Mouse (Mus musculus) intestine, embryonic 16.5 days (tissue): ENCODE data around the gene Acp6. TPM values are rescaled to one million over a fixed set of nuclear protein-coding genes. Genes with fewer than 3 reads are reported as not detected.
A peak's percentile ranks its signal among the peaks of the same experiment; 100 is the strongest.

Source experiments
- ATAC-seq: fragments of 200-750 bp; cut with Nextera tagmentation; 2 replicates; pipeline ENCODE4 v1.8.0; 2017; ENCODE audit warnings: moderate TSS enrichment, moderate library complexity
- H3K27ac ChIP-seq: fragments of 300-500 bp; sonication (generic); 2 replicates; pipeline ENCODE4 v1.5.1; 2014; ENCODE audit warnings: mild to moderate bottlenecking, low read length
- H3K27me3 ChIP-seq: fragments of 300-500 bp; sonication (generic); replicated peaks from 2 replicates; pipeline ENCODE4 v1.6.1; 2014; ENCODE audit warnings: low read length, control low read depth, mixed read lengths; ENCODE audit not compliant: control insufficient read depth, insufficient read depth
- H3K36me3 ChIP-seq: fragments of 300-500 bp; sonication (generic); 2 replicates; pipeline ENCODE4 v1.6.1; 2014; ENCODE audit warnings: low read length, control low read depth; ENCODE audit not compliant: control insufficient read depth, insufficient read depth
- H3K4me1 ChIP-seq: fragments of 300-500 bp; sonication (generic); 2 replicates; pipeline ENCODE4 v1.6.1; 2014; ENCODE audit warnings: low read length, control low read depth, mixed read lengths; ENCODE audit not compliant: control insufficient read depth, insufficient read depth
- H3K4me2 ChIP-seq: fragments of 300-500 bp; sonication (generic); 2 replicates; pipeline ENCODE4 v1.6.1; 2014; ENCODE audit warnings: low read depth, low read length, control low read depth
- H3K4me3 ChIP-seq: fragments of 300-500 bp; sonication (generic); 2 replicates; pipeline ENCODE4 v1.5.1; 2014; ENCODE audit warnings: mild to moderate bottlenecking, low read length
- H3K9ac ChIP-seq: fragments of 300-500 bp; sonication (generic); 2 replicates; pipeline ENCODE4 v1.6.1; 2014; ENCODE audit warnings: low read depth, low read length
- H3K9me3 ChIP-seq: fragments of 300-500 bp; sonication (generic); 2 replicates; pipeline ENCODE4 v1.6.1; 2016; ENCODE audit warnings: low read length, control low read depth; ENCODE audit not compliant: control insufficient read depth
- WGBS: fragments of 180-500 bp; shearing (Covaris S2); extraction: QIAGEN DNeasy Blood & Tissue Kit; methylation state at CpG from one replicate; pipeline ENCODE4 v1.1.7; 2014; 5-methylcytosine and 5-hydroxymethylcytosine counted together
- polyA plus RNA-seq: library from polyadenylated mRNA; unstranded; fragments of >200 nt; fragmentation: Nextera tagmentation; extraction: Ambion mirVana; gene quantifications from 2 replicates; pipeline ENCODE4 v1.2.1, GENCODE M21; 2015

Gene Acp6
- polyA plus RNA-seq, 1 experiment from 2014 or later: 60.3 TPM

DNA sequence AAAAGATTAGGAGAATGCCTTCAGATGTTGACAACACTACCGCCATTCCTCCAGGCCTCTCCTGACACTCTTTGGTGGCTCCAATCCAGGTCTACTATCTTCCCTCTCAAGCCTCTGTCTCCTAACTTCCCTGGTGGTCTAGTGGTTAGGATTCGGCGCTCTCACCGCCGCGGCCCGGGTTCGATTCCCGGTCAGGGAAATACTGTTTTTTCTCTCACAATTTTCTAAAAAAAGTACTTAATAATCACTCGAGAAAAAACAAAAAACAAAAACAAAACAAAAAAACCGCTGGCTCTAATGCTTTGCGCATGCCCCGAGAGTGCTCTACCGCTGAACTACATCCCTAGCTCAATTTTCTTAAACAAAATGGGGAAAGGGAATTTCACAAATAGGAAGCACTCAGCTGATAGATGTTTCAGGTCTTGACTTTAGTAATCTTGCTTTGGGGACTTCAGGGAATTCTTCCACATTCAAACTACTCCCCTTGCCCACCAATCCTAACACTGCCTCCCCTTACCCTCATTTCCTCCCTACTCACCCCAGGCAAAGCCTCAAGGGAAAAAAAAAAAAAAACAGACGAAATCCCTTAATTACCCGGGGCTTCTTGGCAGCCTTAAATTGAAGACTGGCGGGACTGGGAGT, 498 bp upstream of the Acp6 start:
- under 1% methylated on average over 17 of the region's 17 CpGs for WGBS
- Histone ChIP-seq H3K9ac (peak overlapping the region; percentile 92; the same call in 1 of the 2 replicates), H3K4me3 (peak overlapping the region; percentile 98), H3K4me1 (peaks cover 8% of the 10 kb centered on the region; the same call in 1 of the 2 replicates), H3K27me3 (no peaks in the 10 kb centered on the region), H3K9me3 (no peaks in the 10 kb centered on the region), H3K36me3 (no peaks in the 10 kb centered on the region), H3K27ac (peak overlapping the region; percentile 71), H3K4me2 (peak overlapping the region; percentile 77)
- ATAC-seq: peak; percentile 42

DNA sequence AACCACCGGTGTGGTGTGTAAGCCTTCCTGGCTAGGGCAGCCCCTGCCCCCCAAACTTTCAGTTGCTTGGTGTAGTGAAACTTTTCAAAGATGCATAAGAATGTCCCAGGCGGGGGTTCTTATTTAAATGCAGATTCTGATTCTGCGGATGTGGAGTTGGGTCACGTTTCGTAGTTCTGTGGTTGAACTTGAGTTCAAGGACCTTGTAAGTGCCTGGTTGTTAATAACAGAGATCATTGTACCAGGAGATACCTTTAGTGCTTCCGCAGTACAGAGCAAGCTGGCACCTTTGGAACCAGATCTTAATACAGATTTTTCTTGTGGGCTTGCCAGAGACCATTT, 903 bp downstream of the Acp6 start:
- H3K27me3 ChIP-seq: no peaks in the 10 kb centered on the region
- peaks cover 8% of the 10 kb centered on the region; the same call in 1 of the 2 replicates for H3K4me1 ChIP-seq
- H3K36me3 ChIP-seq: no peaks in the 10 kb centered on the region
- WGBS: 11% methylated on average over 6 of the region's 6 CpGs
- H3K4me2 ChIP-seq: peak overlapping the region; percentile 77
- H3K9ac ChIP-seq: peak overlapping the region; percentile 92
- peak overlapping the region; percentile 98 for H3K4me3 ChIP-seq
- ATAC-seq: no peak
- peak overlapping the region; percentile 92; the same call in 1 of the 2 replicates for H3K27ac ChIP-seq
- H3K9me3 ChIP-seq: no peaks in the 10 kb centered on the region

- Histone ChIP-seq H3K9me3 (no peaks in the 10 kb centered on the region), H3K4me2 (peak overlapping the region; percentile 77), H3K4me1 (peaks cover 8% of the 10 kb centered on the region; the same call in 1 of the 2 replicates), H3K27me3 (no peaks in the 10 kb centered on the region), H3K9ac (no peak overlapping the region), H3K36me3 (no peaks in the 10 kb centered on the region), H3K27ac (no peak overlapping the region), H3K4me3 (no peak overlapping the region)
- 76% methylated on average over 2 of the region's 2 CpGs for WGBS
- ATAC-seq: no peak
Observed at GRCm38 (mm10) chr3:97159986-97160385, 1.4 kb downstream of the Acp6 start.

- no peak overlapping the region for H3K27ac ChIP-seq
- H3K9me3 ChIP-seq: no peaks in the 10 kb centered on the region
- ATAC-seq: no peak
- 64% methylated on average over 10 of the region's 10 CpGs for WGBS
- peaks cover 8% of the 10 kb centered on the region; the same call in 1 of the 2 replicates for H3K4me1 ChIP-seq
- H3K27me3 ChIP-seq: no peaks in the 10 kb centered on the region
- H3K36me3 ChIP-seq: no peaks in the 10 kb centered on the region
- no peak overlapping the region for H3K4me3 ChIP-seq
- H3K4me2 ChIP-seq: 0 out of 2 replicates have a peak overlapping the region, but pooled peaks have one; percentile 77
- H3K9ac ChIP-seq: no peak overlapping the region
Observed at GRCm38 (mm10) chr3:97160908-97161307, 2.3 kb downstream of the Acp6 start.

GRCm38 (mm10) chr3:97161773-97162172, 3.2 kb downstream of the Acp6 start:
- H3K4me3 ChIP-seq: no peak overlapping the region
- H3K36me3 ChIP-seq: no peaks in the 10 kb centered on the region
- no peak overlapping the region for H3K4me2 ChIP-seq
- ATAC-seq: no peak
- H3K9me3 ChIP-seq: no peaks in the 10 kb centered on the region
- no peak overlapping the region for H3K27ac ChIP-seq
- 75% methylated on average over 4 of the region's 4 CpGs for WGBS
- H3K4me1 ChIP-seq: peaks cover 8% of the 10 kb centered on the region; the same call in 1 of the 2 replicates
- H3K9ac ChIP-seq: no peak overlapping the region
- no peaks in the 10 kb centered on the region for H3K27me3 ChIP-seq

DNA sequence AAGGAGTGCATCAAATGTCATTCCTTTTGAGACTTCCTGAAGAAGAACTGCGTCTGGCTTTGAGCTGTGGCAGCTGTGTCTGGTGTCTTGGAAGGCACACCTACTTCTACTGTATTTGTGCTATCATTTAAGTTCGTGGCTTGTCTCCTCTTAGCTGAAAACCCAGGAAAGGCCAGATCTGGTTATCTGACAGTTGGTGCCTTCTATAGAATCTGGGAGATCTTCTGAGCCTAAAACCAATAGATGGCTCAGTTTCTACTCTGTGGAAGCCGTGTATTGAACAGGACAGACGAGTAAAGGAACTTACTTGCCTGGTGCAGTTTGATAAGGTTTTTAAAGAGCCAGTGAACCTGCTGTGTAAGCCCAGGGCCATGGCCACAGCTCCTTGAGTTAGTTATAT, 5.9 kb downstream of the Acp6 start:
- Histone ChIP-seq H3K4me3 (no peak overlapping the region), H3K9ac (no peak overlapping the region), H3K36me3 (no peaks in the 10 kb centered on the region), H3K9me3 (no peaks in the 10 kb centered on the region), H3K27ac (no peak overlapping the region), H3K4me1 (peaks cover 7% of the 10 kb centered on the region; the same call in 1 of the 2 replicates), H3K27me3 (no peaks in the 10 kb centered on the region), H3K4me2 (no peak overlapping the region)
- WGBS: 76% methylated on average over 4 of the region's 4 CpGs
- ATAC-seq: no peak

DNA sequence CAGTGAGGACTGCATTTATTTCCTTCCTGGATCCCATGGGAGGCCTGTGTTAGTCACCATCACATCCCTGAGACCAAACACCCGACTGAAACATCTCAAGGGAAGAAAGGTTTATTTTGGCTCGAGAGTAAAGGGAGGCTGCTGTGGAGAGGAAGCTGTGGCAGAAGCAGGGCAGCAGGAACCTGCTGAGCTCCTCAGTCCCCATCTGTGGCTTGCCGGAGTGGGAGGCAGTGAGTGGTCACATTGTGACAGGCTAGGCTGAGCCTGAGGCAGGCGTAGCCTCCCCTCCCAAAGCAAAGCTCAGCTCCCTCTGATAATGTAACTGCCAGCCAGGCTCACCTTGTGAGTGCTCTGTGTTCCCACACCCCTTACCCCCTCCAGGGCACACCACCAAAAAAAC, 8.5 kb downstream of the Acp6 start:
- Histone ChIP-seq H3K4me3 (no peak overlapping the region), H3K27me3 (no peaks in the 10 kb centered on the region), H3K4me2 (no peak overlapping the region), H3K27ac (no peak overlapping the region), H3K36me3 (no peaks in the 10 kb centered on the region), H3K9me3 (no peaks in the 10 kb centered on the region), H3K4me1 (no peaks in the 10 kb centered on the region), H3K9ac (no peak overlapping the region)
- 78% methylated on average over 4 of the region's 4 CpGs for WGBS
- ATAC-seq: no peak

DNA sequence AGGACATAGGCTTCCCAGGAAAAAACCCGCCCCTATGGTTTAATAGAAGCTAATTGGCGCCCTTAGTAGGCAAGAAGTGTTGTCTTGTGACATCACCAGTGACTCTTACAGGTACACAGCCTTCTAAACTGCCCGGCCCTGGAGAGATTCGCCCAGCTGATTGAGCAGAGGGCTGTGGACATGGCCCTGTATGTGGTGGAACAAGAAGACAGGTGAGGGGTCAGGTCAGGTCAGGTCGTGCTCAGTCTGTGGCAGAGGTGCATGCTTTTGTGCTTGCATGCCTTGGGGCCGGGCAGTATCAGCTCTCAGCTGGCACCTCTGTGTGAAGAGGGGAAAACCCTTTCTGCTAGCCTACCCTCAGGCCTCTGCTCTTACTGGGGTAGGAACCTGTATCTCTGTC, 13.0 kb downstream of the Acp6 start:
- no peaks in the 10 kb centered on the region for H3K27me3 ChIP-seq
- H3K4me2 ChIP-seq: no peak overlapping the region
- no peak overlapping the region for H3K9ac ChIP-seq
- no peaks in the 10 kb centered on the region for H3K4me1 ChIP-seq
- H3K36me3 ChIP-seq: no peaks in the 10 kb centered on the region
- no peak overlapping the region for H3K27ac ChIP-seq
- no peaks in the 10 kb centered on the region for H3K9me3 ChIP-seq
- no peak for ATAC-seq
- H3K4me3 ChIP-seq: no peak overlapping the region
- WGBS: 83% methylated on average over 6 of the region's 6 CpGs

GRCm38 (mm10) chr3:97172231-97172630, 13.7 kb downstream of the Acp6 start:
- H3K4me2 ChIP-seq: no peak overlapping the region
- H3K27ac ChIP-seq: no peak overlapping the region
- 69% methylated on average over 9 of the region's 9 CpGs for WGBS
- H3K4me1 ChIP-seq: no peaks in the 10 kb centered on the region
- no peaks in the 10 kb centered on the region for H3K36me3 ChIP-seq
- H3K4me3 ChIP-seq: no peak overlapping the region
- no peaks in the 10 kb centered on the region for H3K9me3 ChIP-seq
- H3K9ac ChIP-seq: no peak overlapping the region
- ATAC-seq: no peak
- no peaks in the 10 kb centered on the region for H3K27me3 ChIP-seq

DNA sequence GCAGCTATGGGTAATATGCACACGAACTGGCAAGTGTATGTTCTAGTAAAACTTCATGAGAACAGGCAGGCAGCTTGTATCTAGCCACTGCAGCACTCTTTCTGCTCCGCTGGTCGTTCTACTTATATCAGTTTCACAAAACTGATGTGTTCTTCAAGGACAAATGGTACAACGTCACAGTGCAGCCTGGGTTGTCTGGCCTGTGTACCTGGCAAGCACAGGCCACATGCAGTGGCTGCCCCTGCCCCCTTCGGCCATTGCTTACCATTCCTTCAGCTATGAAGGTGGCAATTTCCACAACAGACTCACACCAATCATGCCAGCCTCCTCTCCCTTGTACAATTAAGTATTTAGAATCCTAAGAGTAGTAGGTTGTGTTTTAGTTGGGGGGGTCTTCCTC, 14.1 kb downstream of the Acp6 start:
- no peaks in the 10 kb centered on the region for H3K36me3 ChIP-seq
- no peaks in the 10 kb centered on the region for H3K9me3 ChIP-seq
- no peak overlapping the region for H3K4me2 ChIP-seq
- no peak overlapping the region for H3K9ac ChIP-seq
- H3K4me3 ChIP-seq: no peak overlapping the region
- 90% methylated on average over 5 of the region's 5 CpGs for WGBS
- ATAC-seq: no peak
- no peaks in the 10 kb centered on the region for H3K27me3 ChIP-seq
- H3K4me1 ChIP-seq: no peaks in the 10 kb centered on the region
- no peak overlapping the region for H3K27ac ChIP-seq
